Mouse (Mus musculus): Measurements from ENCODE around the gene Psmd9.

DNA sequence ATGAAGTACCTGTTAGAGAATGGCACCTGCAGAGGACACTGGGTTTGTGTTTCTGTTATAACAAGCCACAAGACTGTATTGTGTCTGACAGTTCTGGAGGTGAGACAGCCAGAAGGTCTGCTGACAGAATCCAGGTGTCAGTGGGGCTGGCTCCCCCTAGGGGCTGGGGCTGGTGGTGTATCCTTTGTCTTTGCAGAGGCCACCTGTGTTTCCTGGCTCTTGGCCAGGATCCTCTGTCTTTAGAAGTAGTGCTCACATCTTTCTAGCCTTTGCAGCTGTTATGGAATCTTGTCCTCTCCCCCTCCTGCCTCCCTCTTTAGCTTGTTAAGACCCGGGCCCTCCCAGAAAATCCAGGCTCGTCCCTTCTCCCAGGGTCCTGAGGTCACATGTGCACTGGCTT is 66.5 kb downstream of the Psmd9 start:
- peak; percentile 87 for TF ChIP-seq CTCF (IDR thresholded peaks at IDR 0.05; ENCODE audit: low read depth, low read length)
- no peak for TF ChIP-seq POLR2A (IDR thresholded peaks at IDR 0.05; ENCODE audit: extremely low read depth, insufficient read depth, low read length)

Measured in liver, adult 2 months (tissue).